Mouse (Mus musculus): ENCODE results near the gene Acly.
"Not testable (repeated sequence)": the region's sequence is repeated elsewhere in the genome, so short reads cannot be mapped to it uniquely, and the experiment has no call there.

- not testable (repeated sequence) for TF ChIP-seq CTCF (IDR thresholded peaks at IDR 0.05; ENCODE audit: low read depth, low read length); GATA2 (IDR thresholded peaks at IDR 0.05; ENCODE audit: borderline replicate concordance, low read depth, low read length)
Measured at GRCm38 (mm10) chr11:100534411-100534810, 6.6 kb upstream of the Acly start.
